Mouse (Mus musculus) hindbrain, postnatal 0 days (tissue): ENCODE results near the gene Catsper4. TPM values are rescaled to one million over a fixed set of nuclear protein-coding genes. Genes with fewer than 3 reads are reported as not detected.
A peak's percentile ranks its signal among the peaks of the same experiment; 100 is the strongest.

Experiments used
- ATAC-seq: fragments of 200-750 bp; cut with Nextera tagmentation; 2 replicates; pipeline ENCODE4 v1.8.0; 2017; ENCODE audit warnings: mild to moderate bottlenecking, moderate TSS enrichment, moderate library complexity
- DNase-seq: peaks from one replicate; pipeline ENCODE4 v3.0.0-alpha.2; 2015; ENCODE audit warnings: low spot score
- H3K27ac ChIP-seq: fragments of 300-500 bp; sonication (generic); 2 replicates; pipeline ENCODE4 v1.5.1; 2014; ENCODE audit warnings: mild to moderate bottlenecking
- H3K27me3 ChIP-seq: fragments of 300-500 bp; sonication (generic); 2 replicates; pipeline ENCODE4 v1.6.1; 2014; ENCODE audit warnings: low read length, mixed read lengths; ENCODE audit not compliant: insufficient read depth
- H3K36me3 ChIP-seq: fragments of 300-500 bp; sonication (generic); 2 replicates; pipeline ENCODE4 v1.6.1; 2014; ENCODE audit warnings: low read length, mixed read lengths; ENCODE audit not compliant: insufficient read depth
- H3K4me1 ChIP-seq: fragments of 300-500 bp; sonication (generic); 2 replicates; pipeline ENCODE4 v1.6.1; 2014; ENCODE audit warnings: antibody characterized with exemption, low read length, mixed read lengths; ENCODE audit not compliant: insufficient read depth
- H3K4me2 ChIP-seq: fragments of 300-500 bp; sonication (generic); 2 replicates; pipeline ENCODE4 v1.6.1; 2014; ENCODE audit warnings: low read depth, mild to moderate bottlenecking, low read length, moderate library complexity, mixed read lengths
- H3K4me3 ChIP-seq: fragments of 300-500 bp; sonication (generic); 2 replicates; pipeline ENCODE4 v1.5.1; 2014; ENCODE audit warnings: low read length
- H3K9ac ChIP-seq: fragments of 300-500 bp; sonication (generic); replicated peaks from 2 replicates; pipeline ENCODE4 v1.6.1; 2014; ENCODE audit warnings: mild to moderate bottlenecking, low read length, moderate library complexity, mixed read lengths
- H3K9me3 ChIP-seq: fragments of 300-500 bp; sonication (generic); 2 replicates; pipeline ENCODE4 v1.6.1; 2016; ENCODE audit warnings: low read length, mixed read lengths
- CTCF ChIP-seq: IDR thresholded peaks from 2 replicates; pipeline ENCODE4 v1.5.1; 2016; ENCODE audit warnings: antibody characterized with exemption, control low read depth, low read depth
- WGBS: fragments of 180-500 bp; shearing (Covaris S2); extraction: QIAGEN DNeasy Blood & Tissue Kit; methylation state at CpG from one replicate; pipeline ENCODE4 v1.1.7; 2014; 5-methylcytosine and 5-hydroxymethylcytosine counted together
- polyA plus RNA-seq: library from polyadenylated mRNA; unstranded; fragments of >200 nt; fragmentation: Nextera tagmentation; extraction: Ambion mirVana; gene quantifications from 2 replicates; pipeline ENCODE4 v1.2.1, GENCODE M21; 2015
- total RNA-seq: library from RNA; depleted of rRNA; stranded (reverse); fragments of >200 nt; gene quantifications from 2 replicates; pipeline ENCODE4 v1.2.3, GENCODE M21; 2014

Gene Catsper4
- total and polyA plus RNA-seq, 2 experiments from 2014 or later = 0.20 TPM; not detected in 1

- Histone ChIP-seq H3K9ac (no peak overlapping the region), H3K4me3 (no peak overlapping the region), H3K27ac (no peak overlapping the region), H3K9me3 (no peaks in the 10 kb centered on the region), H3K27me3 (no peaks in the 10 kb centered on the region), H3K4me1 (no peaks in the 10 kb centered on the region), H3K36me3 (no peaks in the 10 kb centered on the region), H3K4me2 (no peak overlapping the region)
- TF ChIP-seq CTCF = no peak
- WGBS = 66% methylated on average over 9 of the region's 9 CpGs
- ATAC-seq (no peak), DNase-seq (no peak)
Measured at GRCm38 (mm10) chr4:134265860-134266585, 38.8 kb upstream of the Catsper4 start.

DNA sequence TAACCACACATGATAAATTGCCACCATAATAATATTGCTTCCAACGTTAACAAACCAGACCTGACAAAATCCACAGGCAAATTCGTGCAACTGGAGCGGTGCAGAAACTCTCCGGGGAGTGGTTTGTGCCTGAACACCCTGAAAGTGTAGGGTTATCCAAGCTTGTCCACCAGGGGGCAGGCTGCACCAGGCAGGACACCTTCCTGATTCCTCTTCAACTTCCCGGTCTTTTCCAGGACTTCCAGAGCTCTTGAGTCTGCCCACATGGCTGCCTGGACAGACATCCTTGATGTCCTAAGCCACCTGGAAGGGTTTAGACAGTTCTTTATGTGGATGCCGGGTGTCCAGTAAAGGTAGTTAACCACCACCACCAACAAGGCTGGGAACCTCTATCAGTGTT is 36.0 kb upstream of the Catsper4 start:
- Histone ChIP-seq H3K27ac (no peak overlapping the region), H3K36me3 (no peaks in the 10 kb centered on the region), H3K4me3 (no peak overlapping the region), H3K9ac (no peak overlapping the region), H3K4me2 (no peak overlapping the region), H3K27me3 (no peaks in the 10 kb centered on the region), H3K4me1 (no peaks in the 10 kb centered on the region), H3K9me3 (no peaks in the 10 kb centered on the region)
- ATAC-seq = no peak
- 43% methylated on average over 6 of the region's 6 CpGs for WGBS
- peak; percentile 48 for DNase-seq
- peak; percentile 71 for TF ChIP-seq CTCF

- no peaks in the 10 kb centered on the region for H3K36me3 ChIP-seq
- ATAC-seq (no peak), DNase-seq (no peak)
- no peak overlapping the region for H3K27ac ChIP-seq
- TF ChIP-seq CTCF = no peak
- peaks cover 5% of the 10 kb centered on the region; the same call in 1 of the 2 replicates for H3K27me3 ChIP-seq
- H3K9me3 ChIP-seq = no peaks in the 10 kb centered on the region
- no peak overlapping the region for H3K9ac ChIP-seq
- WGBS = 61% methylated on average over 11 of the region's 11 CpGs
- no peaks in the 10 kb centered on the region for H3K4me1 ChIP-seq
- no peak overlapping the region for H3K4me3 ChIP-seq
- no peak overlapping the region for H3K4me2 ChIP-seq
Measured at GRCm38 (mm10) chr4:134258354-134258753, 31.2 kb upstream of the Catsper4 start.

- H3K36me3 ChIP-seq = no peaks in the 10 kb centered on the region
- WGBS = 16% methylated on average over 11 of the region's 11 CpGs
- peaks cover 8% of the 10 kb centered on the region for H3K27me3 ChIP-seq
- no peak overlapping the region for H3K4me3 ChIP-seq
- ATAC-seq (no peak), DNase-seq (no peak)
- H3K27ac ChIP-seq = no peak overlapping the region
- H3K9me3 ChIP-seq = no peaks in the 10 kb centered on the region
- H3K9ac ChIP-seq = no peak overlapping the region
- H3K4me1 ChIP-seq = no peaks in the 10 kb centered on the region
- H3K4me2 ChIP-seq = no peak overlapping the region
- no peak for TF ChIP-seq CTCF
Measured at GRCm38 (mm10) chr4:134257198-134258009, 30.2 kb upstream of the Catsper4 start.

- no peak for TF ChIP-seq CTCF
- DNase-seq (no peak), ATAC-seq (no peak)
- H3K4me1 ChIP-seq = no peaks in the 10 kb centered on the region
- WGBS = 16% methylated on average over 19 of the region's 19 CpGs
- H3K4me3 ChIP-seq = no peak overlapping the region
- no peak overlapping the region for H3K9ac ChIP-seq
- no peak overlapping the region for H3K27ac ChIP-seq
- H3K9me3 ChIP-seq = no peaks in the 10 kb centered on the region
- H3K27me3 ChIP-seq = peaks cover 15% of the 10 kb centered on the region
- H3K4me2 ChIP-seq = no peak overlapping the region
- no peaks in the 10 kb centered on the region for H3K36me3 ChIP-seq
Measured at GRCm38 (mm10) chr4:134256407-134257197, 29.4 kb upstream of the Catsper4 start.

DNA sequence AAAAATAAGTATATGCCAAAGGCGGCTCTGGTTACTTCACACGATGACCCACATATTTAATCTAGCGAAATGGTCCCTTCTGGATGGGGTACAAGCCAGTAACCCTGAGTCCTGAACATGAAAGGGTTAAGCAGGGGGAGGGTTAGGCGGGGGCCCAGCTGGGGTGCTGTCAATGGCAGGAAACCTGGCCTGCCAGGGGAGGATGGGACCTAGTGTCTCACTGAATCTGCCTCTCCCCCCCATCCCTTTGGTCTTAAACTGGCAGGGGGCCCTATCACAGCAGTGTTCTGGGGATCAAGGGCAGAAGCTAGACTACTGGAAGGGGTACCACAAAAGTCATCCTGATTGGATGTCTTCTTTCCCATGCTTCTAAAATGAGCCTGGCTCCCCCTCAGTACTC is 28.7 kb upstream of the Catsper4 start:
- Histone ChIP-seq H3K27ac (no peak overlapping the region), H3K4me3 (no peak overlapping the region), H3K9me3 (no peaks in the 10 kb centered on the region), H3K36me3 (no peaks in the 10 kb centered on the region), H3K4me2 (no peak overlapping the region), H3K9ac (no peak overlapping the region), H3K27me3 (peaks cover 15% of the 10 kb centered on the region), H3K4me1 (peaks cover 3% of the 10 kb centered on the region; the same call in 1 of the 2 replicates)
- no peak for TF ChIP-seq CTCF
- ATAC-seq (no peak), DNase-seq (no peak)
- 20% methylated on average over 4 of the region's 4 CpGs for whole genome bisulfite sequencing
